Mouse (Mus musculus): Measurements from ENCODE around the gene Dvl1. TPM values are rescaled to one million over a fixed set of nuclear protein-coding genes. Genes with fewer than 3 reads are reported as not detected.

The Dvl1 gene
- total and polyA plus RNA-seq, 3 experiments: 46.3 to 62.7 (median 47.3) TPM

- WGBS: under 1% methylated on average over 63 of the region's 63 CpGs
- intact Hi-C loops (cut with DNase I): loop anchor here (1.0 to 5.0 kb wide), 4 partner anchors 19 to 123 kb away; partner anchors contain the start of genes B3galt6, Sdf4 and Ube2j2
- TF ChIP-seq CTCF (IDR thresholded peaks at IDR 0.05): peak; percentile 71
- peak; percentile 73 for TF ChIP-seq POLR2A (IDR thresholded peaks at IDR 0.05; ENCODE audit: insufficient read depth, low read depth, low read length)
- 0 out of 2 replicates have a peak, but pooled peaks have one; percentile 47 for TF ChIP-seq EP300 (IDR thresholded peaks at IDR 0.05; ENCODE audit: insufficient read depth, low read depth, low read length)
- Histone ChIP-seq H3K36me3 (ENCODE audit: control insufficient read depth, insufficient read depth, low read length) (no peaks in the 10 kb centered on the region), H3K79me2 (replicated peaks; ENCODE audit: control insufficient read depth, insufficient read depth, low read length) (no peaks in the 10 kb centered on the region), H3K27ac (peak within 1 kb of the TSS; percentile 82), H3K4me3 (peak within 1 kb of the TSS; percentile 65), H3K27me3 (ENCODE audit: control insufficient read depth, insufficient read depth, low read length) (no peaks in the 10 kb centered on the region), H3K4me1 (ENCODE audit: control insufficient read depth, insufficient read depth, low read length) (no peaks in the 10 kb centered on the region), H3K9ac (ENCODE audit: low read depth, low read length) (peak within 1 kb of the TSS; percentile 79)
- DNase-seq: peak; percentile 97 to 98
These were observed 22.3 kb downstream of the Dvl1 start, which contains the start of the genes Cptp and Ints11 for GRCm38 (mm10) chr4:155869317-155870033. Gene Cptp (minus strand): TSS chr4:155869440. Gene Ints11 (plus strand): TSS chr4:155869546.

- WGBS: 93% methylated on average over 7 of the region's 7 CpGs
- DNase-seq: no peak
- Histone ChIP-seq H3K4me3 (no peak overlapping the region), H3K79me2 (replicated peaks; ENCODE audit: control insufficient read depth, insufficient read depth, low read length) (no peaks in the 10 kb centered on the region), H3K27ac (no peak overlapping the region), H3K4me1 (ENCODE audit: control insufficient read depth, insufficient read depth, low read length) (no peaks in the 10 kb centered on the region), H3K9ac (ENCODE audit: low read depth, low read length) (no peak overlapping the region), H3K27me3 (ENCODE audit: control insufficient read depth, insufficient read depth, low read length) (no peaks in the 10 kb centered on the region), H3K36me3 (ENCODE audit: control insufficient read depth, insufficient read depth, low read length) (no peaks in the 10 kb centered on the region)
- intact Hi-C loops (cut with DNase I): no loop called here
- TF ChIP-seq POLR2A (IDR thresholded peaks at IDR 0.05; ENCODE audit: insufficient read depth, low read depth, low read length): no peak
- TF ChIP-seq CTCF (IDR thresholded peaks at IDR 0.05): no peak
- no peak for TF ChIP-seq EP300 (IDR thresholded peaks at IDR 0.05; ENCODE audit: insufficient read depth, low read depth, low read length)
These were observed 24.2 kb downstream of the Dvl1 start for GRCm38 (mm10) chr4:155871404-155871803.

- H3K36me3 ChIP-seq (ENCODE audit: control insufficient read depth, insufficient read depth, low read length): peaks cover 8% of the 10 kb centered on the region
- WGBS: 29% methylated on average over 3 of the region's 3 CpGs
- H3K9ac ChIP-seq (ENCODE audit: low read depth, low read length): no peak overlapping the region
- H3K4me1 ChIP-seq (ENCODE audit: control insufficient read depth, insufficient read depth, low read length): peaks cover 8% of the 10 kb centered on the region
- 0 out of 2 replicates have a peak overlapping the region, but pooled peaks have one; percentile 9 for H3K4me3 ChIP-seq
- no peaks in the 10 kb centered on the region for H3K27me3 ChIP-seq (ENCODE audit: control insufficient read depth, insufficient read depth, low read length)
- H3K27ac ChIP-seq: peak overlapping the region; percentile 83
- intact Hi-C loops (cut with DNase I): no loop called here
- DNase-seq: peak in 1 of 2 experiments; percentile 18
- TF ChIP-seq CTCF (IDR thresholded peaks at IDR 0.05): no peak
- TF ChIP-seq POLR2A (IDR thresholded peaks at IDR 0.05; ENCODE audit: insufficient read depth, low read depth, low read length): peak; percentile 70; the same call in 1 of the 2 replicates
- H3K79me2 ChIP-seq (replicated peaks; ENCODE audit: control insufficient read depth, insufficient read depth, low read length): no peaks in the 10 kb centered on the region
These were observed 36.4 kb downstream of the Dvl1 start for GRCm38 (mm10) chr4:155883587-155883986.

GRCm38 (mm10) chr4:155886330-155886729 lies 39.1 kb downstream of the Dvl1 start:
- WGBS: 94% methylated on average over 5 of the region's 5 CpGs
- intact Hi-C loops (cut with DNase I): no loop called here
- Histone ChIP-seq H3K4me1 (ENCODE audit: control insufficient read depth, insufficient read depth, low read length) (peaks cover 12% of the 10 kb centered on the region), H3K27me3 (ENCODE audit: control insufficient read depth, insufficient read depth, low read length) (no peaks in the 10 kb centered on the region), H3K79me2 (replicated peaks; ENCODE audit: control insufficient read depth, insufficient read depth, low read length) (0 out of 2 replicates have a peak, but pooled peaks cover 1% of the 10 kb centered on the region), H3K4me3 (no peak overlapping the region), H3K9ac (ENCODE audit: low read depth, low read length) (no peak overlapping the region), H3K36me3 (ENCODE audit: control insufficient read depth, insufficient read depth, low read length) (peaks cover 8% of the 10 kb centered on the region), H3K27ac (no peak overlapping the region)
- TF ChIP-seq POLR2A (IDR thresholded peaks at IDR 0.05; ENCODE audit: insufficient read depth, low read depth, low read length): no peak
- no peak for TF ChIP-seq CTCF (IDR thresholded peaks at IDR 0.05)
- no peak for TF ChIP-seq EP300 (IDR thresholded peaks at IDR 0.05; ENCODE audit: insufficient read depth, low read depth, low read length)
- DNase-seq: no peak

DNA sequence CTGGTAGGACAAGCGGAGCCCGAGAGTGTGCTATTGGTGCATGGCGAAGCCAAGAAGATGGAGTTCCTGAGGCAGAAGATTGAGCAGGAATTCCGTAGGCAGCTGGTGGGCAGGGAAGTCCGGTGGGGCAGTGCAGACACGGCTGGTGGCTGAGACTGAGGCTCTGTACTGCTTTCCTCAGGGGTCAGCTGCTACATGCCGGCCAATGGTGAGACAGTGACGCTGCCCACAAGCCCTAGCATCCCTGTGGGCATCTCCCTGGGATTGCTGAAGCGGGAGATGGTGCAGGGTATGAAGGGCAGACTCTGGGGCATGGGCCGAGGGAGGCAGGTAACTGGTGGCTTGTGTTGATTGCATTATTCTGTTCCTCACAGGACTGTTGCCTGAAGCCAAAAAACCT lies 40.5 kb downstream of the Dvl1 start:
- Histone ChIP-seq H3K79me2 (replicated peaks; ENCODE audit: control insufficient read depth, insufficient read depth, low read length) (peaks cover 7% of the 10 kb centered on the region; the same call in 1 of the 2 replicates), H3K36me3 (ENCODE audit: control insufficient read depth, insufficient read depth, low read length) (peaks cover 6% of the 10 kb centered on the region), H3K27me3 (ENCODE audit: control insufficient read depth, insufficient read depth, low read length) (no peaks in the 10 kb centered on the region), H3K4me1 (ENCODE audit: control insufficient read depth, insufficient read depth, low read length) (peaks cover 12% of the 10 kb centered on the region), H3K9ac (ENCODE audit: low read depth, low read length) (no peak overlapping the region), H3K27ac (no peak overlapping the region), H3K4me3 (no peak overlapping the region)
- TF ChIP-seq EP300 (IDR thresholded peaks at IDR 0.05; ENCODE audit: insufficient read depth, low read depth, low read length) (no peak), CTCF (IDR thresholded peaks at IDR 0.05) (no peak), POLR2A (IDR thresholded peaks at IDR 0.05; ENCODE audit: insufficient read depth, low read depth, low read length) (no peak)
- intact Hi-C loops (cut with DNase I): no loop called here
- DNase-seq: no peak
- 87% methylated on average over 10 of the region's 10 CpGs for whole genome bisulfite sequencing

- H3K4me3 ChIP-seq: no peak overlapping the region
- H3K4me1 ChIP-seq (ENCODE audit: control insufficient read depth, insufficient read depth, low read length): peaks cover 12% of the 10 kb centered on the region
- intact Hi-C loops (cut with DNase I): no loop called here
- peak in 1 of 2 experiments; percentile 13 for DNase-seq
- TF ChIP-seq CTCF (IDR thresholded peaks at IDR 0.05) (no peak), POLR2A (IDR thresholded peaks at IDR 0.05; ENCODE audit: insufficient read depth, low read depth, low read length) (no peak), EP300 (IDR thresholded peaks at IDR 0.05; ENCODE audit: insufficient read depth, low read depth, low read length) (no peak)
- H3K27me3 ChIP-seq (ENCODE audit: control insufficient read depth, insufficient read depth, low read length): no peaks in the 10 kb centered on the region
- H3K36me3 ChIP-seq (ENCODE audit: control insufficient read depth, insufficient read depth, low read length): peaks cover 2% of the 10 kb centered on the region; the same call in 1 of the 2 replicates
- H3K79me2 ChIP-seq (replicated peaks; ENCODE audit: control insufficient read depth, insufficient read depth, low read length): peaks cover 9% of the 10 kb centered on the region; the same call in 1 of the 2 replicates
- no peak overlapping the region for H3K9ac ChIP-seq (ENCODE audit: low read depth, low read length)
- no peak overlapping the region for H3K27ac ChIP-seq
- 95% methylated on average over 9 of the region's 9 CpGs for WGBS
These were observed 41.0 kb downstream of the Dvl1 start for GRCm38 (mm10) chr4:155888181-155888580.
